In genomic region chr6:49149202-49149930, GRCm38 (mm10) we compare ENCODE assay signal across 14 mouse cellular contexts.
DNase-seq lines count a peak whose midpoint lies in the region; ATAC-seq and TF ChIP-seq lines count a peak whose summit lies in the region.
"Had no signal": no experiment of that assay in that cellular context is flagged by ENCODE, and none has a peak within 500 bp of the region (broad histone marks: within the 10 kb centered on the region; RNA-seq: fewer than 3 reads in every experiment).

No protein-coding gene starts in this region.

- intact Hi-C loops in heart, adult 2 months (cut with DNase I), result no loop called here

- H3K27ac ChIP-seq in heart, embryonic 15.5 days, result peak overlapping the region; percentile 58
- H3K27ac ChIP-seq in heart, adult 2 months, result no peak overlapping the region
- H3K27ac ChIP-seq in intestine, postnatal 0 days (ENCODE audit: low read depth, low read length), result peak overlapping the region; percentile 91
- H3K27ac ChIP-seq in kidney, postnatal 0 days, result peak overlapping the region; percentile 86
- H3K27ac ChIP-seq in stomach, embryonic 14.5 days (ENCODE audit: low read length), result peak overlapping the region; percentile 70
- H3K27ac ChIP-seq in hindbrain, embryonic 10.5 days, result no peak overlapping the region
- H3K27ac ChIP-seq: neural tube, embryonic 13.5 days had no signal

- DNase-seq in heart, adult 2 months, result no peak
- DNase-seq in kidney, postnatal 0 days (ENCODE audit: low spot score), result no peak
- no peak for DNase-seq in hindbrain, embryonic 10.5 days (ENCODE audit: low spot score)
- DNase-seq: adrenal gland, adult 8-10 months; B cell, adult 2 months; cerebellum, postnatal 25 days; thymus, postnatal 36 days had no signal

- no peaks in the 10 kb centered on the region for H3K27me3 ChIP-seq in heart, embryonic 15.5 days
- H3K27me3 ChIP-seq in heart, adult 2 months (ENCODE audit: control insufficient read depth, insufficient read depth, low read length), result no peaks in the 10 kb centered on the region
- H3K27me3 ChIP-seq in intestine, postnatal 0 days (replicated peaks; ENCODE audit: control insufficient read depth, insufficient read depth, low read length), result no peaks in the 10 kb centered on the region
- no peaks in the 10 kb centered on the region for H3K27me3 ChIP-seq in kidney, postnatal 0 days (ENCODE audit: insufficient read depth, low read length)
- no peaks in the 10 kb centered on the region for H3K27me3 ChIP-seq in stomach, embryonic 14.5 days (ENCODE audit: control insufficient read depth, insufficient read depth, low read length)
- no peaks in the 10 kb centered on the region for H3K27me3 ChIP-seq in hindbrain, embryonic 10.5 days (ENCODE audit: insufficient read depth, poor library complexity, severe bottlenecking)
- H3K27me3 ChIP-seq: megakaryocyte, embryonic 14.5 days; neural tube, embryonic 13.5 days had no signal

- H3K9me3 ChIP-seq in heart, embryonic 15.5 days (replicated peaks), result no peaks in the 10 kb centered on the region
- H3K9me3 ChIP-seq in intestine, postnatal 0 days (ENCODE audit: control insufficient read depth), result no peaks in the 10 kb centered on the region
- H3K9me3 ChIP-seq in kidney, postnatal 0 days (replicated peaks; ENCODE audit: low read length), result no peaks in the 10 kb centered on the region
- H3K9me3 ChIP-seq in stomach, embryonic 14.5 days (ENCODE audit: control insufficient read depth, low read depth, low read length), result no peaks in the 10 kb centered on the region
- H3K9me3 ChIP-seq in hindbrain, embryonic 10.5 days, result no peaks in the 10 kb centered on the region
- H3K9me3 ChIP-seq: megakaryocyte, embryonic 14.5 days; neural tube, embryonic 13.5 days had no signal

- no peak for TF ChIP-seq CTCF in heart, adult 2 months (IDR thresholded peaks at IDR 0.05)
- no peak for TF ChIP-seq CTCF in intestine, postnatal 0 days (IDR thresholded peaks at IDR 0.05; ENCODE audit: low read depth)
- no peak for TF ChIP-seq CTCF in kidney, postnatal 0 days (IDR thresholded peaks at IDR 0.05; ENCODE audit: low read depth)

- H3K4me1 ChIP-seq in heart, embryonic 15.5 days (replicated peaks), result peaks cover 44% of the 10 kb centered on the region
- no peaks in the 10 kb centered on the region for H3K4me1 ChIP-seq in heart, adult 2 months (ENCODE audit: control insufficient read depth, insufficient read depth, low read length)
- H3K4me1 ChIP-seq in intestine, postnatal 0 days (replicated peaks; ENCODE audit: control insufficient read depth, insufficient read depth, low read length), result peaks cover 13% of the 10 kb centered on the region; the same call in 1 of the 2 replicates
- no peaks in the 10 kb centered on the region; the same call in 1 of the 2 replicates for H3K4me1 ChIP-seq in kidney, postnatal 0 days (replicated peaks; ENCODE audit: insufficient read depth, low read length)
- H3K4me1 ChIP-seq in stomach, embryonic 14.5 days (ENCODE audit: control insufficient read depth, insufficient read depth, low read length), result peaks cover 21% of the 10 kb centered on the region
- peaks cover 10% of the 10 kb centered on the region for H3K4me1 ChIP-seq in hindbrain, embryonic 10.5 days (replicated peaks)

- H3K4me2 ChIP-seq in heart, embryonic 15.5 days, result no peak overlapping the region
- H3K4me2 ChIP-seq in intestine, postnatal 0 days (replicated peaks; ENCODE audit: low read depth), result peak overlapping the region; percentile 44
- H3K4me2 ChIP-seq in kidney, postnatal 0 days (ENCODE audit: low read length), result no peak overlapping the region
- peak overlapping the region; percentile 15; the same call in 1 of the 2 replicates for H3K4me2 ChIP-seq in stomach, embryonic 14.5 days (replicated peaks; ENCODE audit: low read depth, low read length)
- H3K4me2 ChIP-seq: neural tube, embryonic 13.5 days had no signal

- no peaks in the 10 kb centered on the region for H3K36me3 ChIP-seq in heart, embryonic 15.5 days
- H3K36me3 ChIP-seq in heart, adult 2 months (ENCODE audit: control insufficient read depth, insufficient read depth, low read length), result no peaks in the 10 kb centered on the region
- no peaks in the 10 kb centered on the region for H3K36me3 ChIP-seq in intestine, postnatal 0 days (ENCODE audit: control insufficient read depth, insufficient read depth)
- H3K36me3 ChIP-seq in kidney, postnatal 0 days (ENCODE audit: insufficient read depth, low read length), result no peaks in the 10 kb centered on the region
- H3K36me3 ChIP-seq in stomach, embryonic 14.5 days (ENCODE audit: control insufficient read depth, insufficient read depth, low read length), result no peaks in the 10 kb centered on the region
- H3K36me3 ChIP-seq in hindbrain, embryonic 10.5 days, result 0 out of 2 replicates have a peak, but pooled peaks cover 8% of the 10 kb centered on the region
- H3K36me3 ChIP-seq: neural tube, embryonic 13.5 days had no signal

- no peak for TF ChIP-seq EP300 in heart, adult 2 months (IDR thresholded peaks at IDR 0.05; ENCODE audit: insufficient read depth, low read depth, low read length)

- TF ChIP-seq POLR2A in heart, adult 2 months (IDR thresholded peaks at IDR 0.05; ENCODE audit: insufficient read depth, low read depth, low read length), result no peak

- H3K9ac ChIP-seq in heart, embryonic 15.5 days, result no peak overlapping the region
- H3K9ac ChIP-seq in heart, adult 2 months (ENCODE audit: low read depth, low read length), result no peak overlapping the region
- no peak overlapping the region for H3K9ac ChIP-seq in intestine, postnatal 0 days (ENCODE audit: low read depth, low read length)
- no peak overlapping the region for H3K9ac ChIP-seq in kidney, postnatal 0 days (ENCODE audit: low read depth, low read length)
- no peak overlapping the region for H3K9ac ChIP-seq in stomach, embryonic 14.5 days (replicated peaks; ENCODE audit: low read depth, low read length)
- H3K9ac ChIP-seq: neural tube, embryonic 13.5 days had no signal

- H3K79me2 ChIP-seq in heart, adult 2 months (replicated peaks; ENCODE audit: control insufficient read depth, insufficient read depth, low read length), result no peaks in the 10 kb centered on the region

- WGBS in heart, embryonic 15.5 days, result 66% methylated on average over 5 of the region's 5 CpGs
- WGBS in heart, adult 2 months, result 83% methylated on average over 5 of the region's 5 CpGs
- WGBS in intestine, postnatal 0 days, result 38% methylated on average over 5 of the region's 5 CpGs
- WGBS in kidney, postnatal 0 days, result 71% methylated on average over 5 of the region's 5 CpGs
- 63% methylated on average over 5 of the region's 5 CpGs for WGBS in stomach, embryonic 14.5 days
- WGBS in hindbrain, embryonic 10.5 days, result 87% methylated on average over 5 of the region's 5 CpGs

- H3K4me3 ChIP-seq in heart, embryonic 15.5 days, result no peak overlapping the region
- no peak overlapping the region for H3K4me3 ChIP-seq in heart, adult 2 months
- no peak overlapping the region for H3K4me3 ChIP-seq in intestine, postnatal 0 days (ENCODE audit: low read depth, low read length)
- no peak overlapping the region for H3K4me3 ChIP-seq in kidney, postnatal 0 days (replicated peaks; ENCODE audit: low read depth, low read length)
- H3K4me3 ChIP-seq in stomach, embryonic 14.5 days (ENCODE audit: low read depth, low read length), result no peak overlapping the region
- no peak overlapping the region for H3K4me3 ChIP-seq in hindbrain, embryonic 10.5 days
- H3K4me3 ChIP-seq: megakaryocyte, embryonic 14.5 days; neural tube, embryonic 13.5 days had no signal

- ATAC-seq in heart, embryonic 15.5 days (replicated peaks; ENCODE audit: insufficient number of reproducible peaks, insufficient read depth, low FRiP score, low read depth), result no peak
- ATAC-seq in intestine, postnatal 0 days, result peak; percentile 26; the same call in 1 of the 2 replicates
- 0 out of 2 replicates have a peak, but pooled peaks have one; percentile 8 for ATAC-seq in kidney, postnatal 0 days (replicated peaks; ENCODE audit: low FRiP score, low read depth)
- peak; percentile 9; the same call in 1 of the 2 replicates for ATAC-seq in stomach, embryonic 14.5 days (ENCODE audit: insufficient number of reproducible peaks, insufficient read depth, low FRiP score, low read depth)
- ATAC-seq in erythroblast, adult 5-6 weeks (replicated peaks; ENCODE audit: low FRiP score, poor library complexity, severe bottlenecking), result no peak
- ATAC-seq: forebrain, embryonic 14.5 days had no signal

Comparison
In these comparisons a context has a peak if more than half of its experiments do, and no peak if none do; other contexts are left out.
1. H3K27ac ChIP-seq: peak in heart, embryonic 15.5 days (single experiment), intestine, postnatal 0 days (single experiment), kidney, postnatal 0 days (single experiment) and stomach, embryonic 14.5 days (single experiment); none in heart, adult 2 months (single experiment) and hindbrain, embryonic 10.5 days (single experiment).
2. ATAC-seq: peak in intestine, postnatal 0 days (single experiment), kidney, postnatal 0 days (single experiment) and stomach, embryonic 14.5 days (single experiment); none in heart, embryonic 15.5 days (single experiment) and erythroblast, adult 5-6 weeks (single experiment).
3. H3K4me2 ChIP-seq: peak in intestine, postnatal 0 days (single experiment) and stomach, embryonic 14.5 days (single experiment); none in heart, embryonic 15.5 days (single experiment) and kidney, postnatal 0 days (single experiment).